Mouse (Mus musculus) frontal cortex, postnatal 25 days (tissue): ENCODE results near the gene Ercc6l2.
A peak's percentile ranks its signal among the peaks of the same experiment; 100 is the strongest.

Experiments used
- DNase-seq, 2 experiments: peaks; one replicate each; pipeline ENCODE4 v3.0.0; 2022; ENCODE audit warnings: low spot score in 2 of 2

Gene Ercc6l2

DNA sequence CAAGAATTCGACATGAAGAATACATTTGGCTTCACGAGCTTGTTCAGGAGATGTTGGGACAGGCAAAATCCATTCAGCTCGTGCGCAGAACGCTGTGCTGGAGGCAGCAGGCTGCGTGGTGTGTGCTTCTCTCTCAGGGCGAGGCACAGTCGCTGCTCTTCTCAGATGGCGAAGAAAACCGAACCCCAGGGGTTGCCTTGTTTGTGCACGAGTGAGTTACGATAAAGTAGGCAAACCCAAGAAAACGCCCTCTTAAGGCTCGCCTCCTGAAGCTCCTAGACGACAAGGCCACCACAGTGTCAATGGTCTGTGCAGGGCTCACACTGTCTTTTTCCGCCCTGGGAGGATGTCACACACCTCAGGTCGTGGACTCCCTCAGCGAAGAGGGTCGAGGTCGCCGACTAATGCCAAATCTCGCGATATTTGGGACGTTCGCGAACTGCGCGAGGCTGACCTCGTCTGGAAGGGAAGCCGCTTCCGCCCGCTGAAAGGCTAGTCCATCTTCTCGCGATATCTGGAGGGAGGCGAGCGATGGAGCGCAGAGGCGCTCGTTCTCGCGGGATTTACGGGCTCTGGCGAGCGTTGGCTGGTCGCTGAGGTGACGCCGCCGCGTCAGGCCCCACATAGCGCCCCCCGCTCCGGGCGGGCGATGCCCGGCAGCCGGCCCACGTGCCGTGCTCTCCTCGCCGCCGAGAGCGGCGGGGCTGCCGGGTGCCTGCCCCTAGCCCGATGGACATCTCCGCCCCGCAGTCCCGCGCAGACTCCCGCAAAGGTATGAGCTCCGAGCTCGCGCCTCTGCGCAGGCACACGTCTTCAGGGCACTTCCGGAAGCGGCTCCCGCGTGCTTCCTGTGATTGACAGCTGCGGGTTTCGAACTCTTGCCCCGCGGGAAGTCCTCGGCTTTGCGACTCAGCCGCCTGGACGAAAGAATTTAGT is at the start of gene Ercc6l2:
TSS of gene Ercc6l2 (plus strand) at position 495 of the 936 bp plus-strand sequence.
- peak; percentile 95 to 98 for DNase-seq

DNA sequence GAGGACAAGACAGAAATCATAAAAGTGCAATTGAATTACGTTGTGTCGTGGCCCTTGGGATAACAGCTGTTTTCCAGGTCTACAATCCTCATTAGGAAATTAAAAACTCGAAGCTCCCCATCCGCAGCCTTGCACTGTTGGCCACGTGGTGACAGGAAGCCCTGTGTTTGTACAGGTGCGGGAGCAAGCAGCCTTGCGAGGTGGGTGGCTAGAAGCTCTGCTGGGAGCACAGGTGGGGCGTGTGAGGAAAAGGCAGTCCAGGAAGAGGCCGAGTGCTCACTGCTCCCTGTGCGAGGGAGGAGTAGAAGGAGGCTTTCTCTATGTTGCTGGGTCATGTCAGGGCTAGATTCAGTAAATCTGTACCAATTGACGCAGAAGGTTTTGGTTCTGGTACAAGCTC is 49.0 kb upstream of the Ercc6l2 start:
- no peak for DNase-seq

DNA sequence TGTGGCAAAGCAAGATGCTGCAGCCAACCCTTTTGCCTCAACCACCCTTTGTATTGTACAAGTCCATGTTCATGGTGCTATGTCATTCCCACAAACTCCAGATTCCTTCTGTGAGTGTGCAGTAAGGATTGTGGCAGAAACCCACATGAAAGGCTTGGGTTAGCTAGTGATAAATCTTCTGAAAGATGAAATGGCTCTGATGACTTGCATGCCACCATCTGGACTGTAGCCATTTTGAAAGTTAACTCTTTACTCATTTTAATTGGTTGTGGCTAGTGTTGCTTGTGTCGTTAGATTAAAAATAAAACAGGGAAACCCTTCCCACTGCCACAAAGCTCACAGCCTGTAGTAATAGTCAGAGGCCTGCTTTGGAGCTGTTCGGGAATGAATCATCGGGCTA is 44.0 kb upstream of the Ercc6l2 start:
- DNase-seq, result no peak

DNA sequence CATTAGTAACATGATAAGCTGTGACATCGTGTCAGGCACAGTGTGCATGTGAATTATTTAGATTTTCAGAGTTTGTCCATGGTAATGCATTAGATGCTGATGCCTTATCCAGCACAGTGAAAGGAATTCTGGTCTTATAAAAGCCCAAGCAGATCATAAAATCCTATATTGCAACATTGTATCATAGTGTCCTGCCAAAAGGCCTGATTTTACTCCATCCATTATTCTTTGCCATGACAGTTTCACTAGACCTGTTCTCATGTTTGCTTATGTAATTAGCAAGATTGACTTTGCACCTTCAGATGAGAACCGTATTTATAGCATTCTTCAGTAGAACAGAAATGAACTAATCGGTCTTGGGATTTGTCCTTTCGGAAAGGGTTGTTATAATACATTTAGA is 36.1 kb upstream of the Ercc6l2 start:
- DNase-seq, result no peak

DNA sequence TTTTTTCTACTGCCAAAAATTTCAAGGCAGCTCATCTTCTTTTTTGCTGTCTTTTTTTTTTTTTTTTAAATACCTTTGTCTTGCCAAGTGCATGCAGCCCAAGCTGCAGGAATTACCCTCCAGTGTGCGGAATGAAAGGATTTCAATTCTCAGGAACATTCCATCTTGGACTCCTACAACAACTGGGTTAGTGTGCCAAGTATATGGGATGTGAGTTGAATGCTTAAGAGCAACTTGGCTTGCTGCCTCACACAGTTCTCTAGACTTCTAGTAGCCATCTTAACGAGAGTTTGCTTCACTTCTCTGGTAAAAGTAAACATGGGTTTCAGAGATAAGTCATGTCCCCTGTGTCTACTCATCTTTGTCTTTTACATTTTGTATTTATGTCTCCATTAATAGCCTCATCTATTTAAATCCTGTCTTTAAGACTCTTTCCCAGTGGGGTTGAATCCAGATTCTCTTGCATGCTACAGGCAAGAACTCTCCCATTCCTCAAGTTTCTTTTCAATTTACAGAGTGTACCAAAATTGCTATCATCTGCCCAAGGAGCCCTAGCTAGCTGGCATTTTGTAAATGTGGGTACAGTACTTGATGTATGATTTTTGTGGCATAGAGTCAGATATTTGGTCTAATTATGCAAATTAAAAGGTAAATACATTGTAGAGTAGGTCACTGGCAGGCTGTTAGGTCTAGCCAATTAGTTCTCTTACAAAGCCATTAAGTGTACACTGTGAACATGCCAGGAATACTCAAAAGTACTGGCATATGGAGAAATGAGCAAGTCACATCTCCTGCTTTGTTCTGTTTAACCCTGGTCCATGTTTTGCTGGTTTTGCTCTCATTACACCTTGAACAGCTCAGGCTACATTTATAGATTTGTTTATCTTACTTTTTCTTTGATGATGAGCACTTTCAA is 35.4 kb upstream of the Ercc6l2 start:
- DNase-seq, result peak; percentile 9 to 14

DNA sequence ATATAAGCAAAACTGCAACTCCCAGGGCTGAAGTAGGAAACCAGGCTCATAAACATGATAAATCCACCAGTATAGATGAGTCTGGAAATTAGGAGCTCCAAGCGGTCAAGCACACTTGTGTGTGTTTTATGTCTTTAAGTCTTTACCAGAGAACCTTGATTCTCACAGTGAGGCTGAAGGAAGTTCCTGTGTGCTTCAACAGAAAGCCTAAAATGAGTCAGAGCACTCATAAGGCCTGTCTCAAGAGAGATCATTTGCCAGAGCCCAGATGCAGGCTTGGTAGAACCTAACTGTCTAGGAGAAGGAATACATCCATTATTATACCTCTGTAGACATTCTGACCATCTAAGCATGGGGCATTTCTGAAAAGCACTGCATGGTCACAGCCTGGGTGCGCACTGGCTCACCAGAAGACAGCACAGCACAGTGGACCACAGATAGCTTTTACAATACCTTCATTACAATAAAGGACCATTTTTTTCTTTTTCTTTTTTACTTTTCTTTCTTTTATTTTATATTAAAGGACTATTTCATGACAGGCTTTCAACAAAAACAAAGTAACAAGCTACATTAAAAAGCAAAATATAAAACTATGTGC is 22.7 kb upstream of the Ercc6l2 start:
- DNase-seq, result no peak

DNA sequence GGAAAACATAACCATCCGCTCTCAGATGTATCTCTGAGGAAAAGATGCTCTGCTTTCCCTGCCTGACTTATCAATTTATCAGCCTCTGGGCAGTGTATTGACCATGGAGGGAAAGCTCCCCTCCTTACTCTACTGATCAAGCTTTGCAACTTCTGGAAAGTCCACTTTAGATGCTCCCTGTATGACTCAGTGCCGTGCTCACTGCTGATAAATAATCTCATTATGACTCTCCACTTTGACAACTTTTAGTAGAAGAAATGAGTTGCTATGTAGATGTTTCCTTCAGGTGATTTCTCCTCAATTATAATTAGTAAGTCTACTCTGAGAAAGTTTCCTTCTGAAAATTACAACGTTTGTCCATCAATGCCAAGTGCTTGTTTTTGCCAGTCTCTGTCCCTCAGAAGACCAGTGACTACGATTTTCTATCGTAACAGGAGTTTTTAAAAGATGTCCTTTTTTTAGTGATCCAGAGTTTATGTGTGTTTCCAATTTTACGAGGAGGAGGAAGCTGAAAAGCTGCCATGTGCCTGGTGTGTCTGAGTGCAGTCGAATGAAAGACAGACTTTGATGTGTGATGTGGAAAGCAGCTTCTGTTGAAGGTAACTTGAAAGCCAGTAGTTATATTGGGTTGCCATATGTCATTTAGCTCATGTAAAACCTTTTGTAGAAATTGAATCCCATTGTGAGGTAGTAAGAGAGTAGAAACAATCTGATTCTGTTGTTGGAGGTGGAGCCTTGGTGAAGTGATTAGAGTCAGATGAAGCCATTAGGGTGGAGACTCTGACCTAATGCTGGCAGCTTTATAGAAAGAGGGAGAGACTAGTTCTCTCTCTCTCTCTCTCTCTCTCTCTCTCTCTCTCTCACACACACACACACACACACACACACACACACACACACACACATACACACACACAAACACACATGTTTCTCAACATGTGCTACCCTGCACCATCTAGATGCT is 21.4 kb upstream of the Ercc6l2 start:
- no peak for DNase-seq

DNA sequence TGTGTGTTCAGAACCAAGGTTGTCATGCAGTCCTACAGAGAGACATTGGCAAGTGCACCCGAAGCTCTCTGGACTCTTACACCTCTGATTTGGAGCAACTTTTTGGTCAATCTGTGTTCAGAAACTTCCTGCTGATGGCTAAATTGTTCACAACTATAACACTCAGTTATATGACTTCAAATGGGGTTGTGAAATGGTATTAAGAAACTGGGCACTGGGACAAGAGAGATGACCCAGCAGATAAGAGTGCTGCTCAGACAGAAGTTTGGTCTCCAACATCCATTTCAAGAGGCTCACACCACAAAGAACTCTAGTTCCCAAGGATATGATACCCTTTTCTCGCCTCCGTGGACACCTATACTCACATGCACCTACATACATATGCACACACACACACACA is 16.4 kb upstream of the Ercc6l2 start:
- DNase-seq, result no peak

DNA sequence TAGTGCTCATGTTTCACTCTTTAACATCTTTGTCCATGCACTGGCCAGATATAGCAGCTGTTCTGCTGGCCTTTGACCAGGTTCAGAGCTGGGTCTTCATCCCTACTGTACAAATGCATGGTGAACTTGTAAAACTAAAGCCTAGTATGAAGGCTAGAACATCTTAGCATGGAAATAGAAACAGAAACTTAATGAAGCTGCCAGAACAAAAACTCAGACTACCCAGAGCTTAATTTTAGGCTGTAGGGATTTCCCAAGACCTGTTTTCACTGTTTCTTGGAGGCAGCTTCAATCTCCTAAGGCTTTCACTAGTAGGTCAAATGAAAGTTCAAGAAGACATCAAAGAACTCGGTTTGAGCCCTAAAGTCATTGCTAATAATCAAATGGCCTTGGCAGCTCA is 15.1 kb upstream of the Ercc6l2 start:
- no peak for DNase-seq

DNA sequence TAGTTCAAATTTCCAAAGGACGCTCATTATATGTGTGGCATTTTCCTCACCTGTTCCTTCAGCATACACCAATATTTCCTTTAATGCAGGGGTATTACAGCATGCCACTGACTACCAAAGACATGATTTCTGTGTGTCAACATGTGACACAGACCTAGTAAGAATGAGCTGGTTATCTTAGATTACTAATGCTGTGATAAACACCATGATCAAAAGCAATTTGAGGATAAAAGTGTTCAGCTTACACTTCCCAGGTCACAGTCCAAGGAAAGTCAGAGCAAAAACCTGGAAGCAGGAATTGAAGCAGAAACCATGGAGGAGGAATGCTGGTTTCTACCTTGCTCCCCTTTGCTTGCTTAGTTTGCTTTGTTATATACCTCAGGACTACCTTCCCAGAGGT is 13.8 kb upstream of the Ercc6l2 start:
- no peak for DNase-seq

DNA sequence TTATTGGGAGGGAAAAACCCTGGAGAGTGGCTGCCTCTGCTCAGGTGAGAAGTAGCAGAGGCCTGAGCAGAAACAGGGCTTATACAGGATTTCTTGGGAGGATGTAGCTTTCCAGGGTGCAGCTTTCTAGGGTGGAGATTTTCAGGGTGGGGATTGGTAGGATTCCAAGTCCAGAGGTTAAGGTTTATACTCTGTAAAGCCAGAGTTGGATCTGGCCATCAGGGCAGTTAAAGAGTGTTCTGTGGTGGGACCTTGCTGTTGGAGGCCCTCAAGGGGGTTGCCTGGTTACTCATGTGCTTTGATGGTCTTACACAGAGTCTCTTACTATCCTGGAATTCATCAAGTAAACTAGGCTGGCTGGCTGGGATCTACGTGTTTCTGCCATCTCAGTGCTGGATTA is 7.8 kb upstream of the Ercc6l2 start:
- no peak for DNase-seq

DNA sequence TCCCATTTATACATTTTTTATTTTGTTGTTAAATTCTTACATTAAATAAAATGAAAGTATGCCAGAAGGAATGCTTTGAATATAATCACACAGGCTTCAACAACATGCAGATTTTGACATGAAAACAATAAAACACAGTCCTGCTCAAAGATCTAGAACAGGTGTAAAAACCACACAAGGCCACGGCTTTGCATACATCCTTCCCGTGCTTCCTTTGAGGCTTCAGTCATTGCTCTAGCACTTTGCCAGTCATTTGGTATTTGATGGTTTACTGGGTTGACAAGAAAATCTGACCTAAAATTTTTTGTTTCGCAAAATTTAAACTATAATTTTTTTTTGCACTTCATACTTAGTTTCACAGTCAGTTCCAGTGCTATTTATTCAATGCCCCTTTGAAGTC is 7.1 kb upstream of the Ercc6l2 start:
- no peak for DNase-seq

DNA sequence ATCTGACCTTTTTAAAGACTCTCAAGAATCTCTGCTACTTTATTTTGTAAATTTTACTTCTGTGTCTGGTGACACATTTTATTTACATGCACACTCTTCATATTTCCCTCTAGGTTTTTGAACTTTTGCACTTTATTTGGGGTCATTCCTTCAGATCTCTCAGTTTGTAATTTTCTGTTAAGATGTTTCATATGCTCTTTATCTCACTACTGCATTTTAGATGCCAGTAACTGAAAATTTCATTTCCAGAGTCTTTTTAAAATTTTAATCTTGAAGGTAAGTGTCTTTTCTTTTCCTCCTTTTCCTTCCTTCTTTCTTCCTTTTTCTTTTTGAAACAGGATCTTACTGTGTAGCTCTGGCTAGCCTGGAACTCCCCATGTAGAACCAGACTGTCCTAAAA is 3.6 kb upstream of the Ercc6l2 start:
- DNase-seq, result no peak

DNA sequence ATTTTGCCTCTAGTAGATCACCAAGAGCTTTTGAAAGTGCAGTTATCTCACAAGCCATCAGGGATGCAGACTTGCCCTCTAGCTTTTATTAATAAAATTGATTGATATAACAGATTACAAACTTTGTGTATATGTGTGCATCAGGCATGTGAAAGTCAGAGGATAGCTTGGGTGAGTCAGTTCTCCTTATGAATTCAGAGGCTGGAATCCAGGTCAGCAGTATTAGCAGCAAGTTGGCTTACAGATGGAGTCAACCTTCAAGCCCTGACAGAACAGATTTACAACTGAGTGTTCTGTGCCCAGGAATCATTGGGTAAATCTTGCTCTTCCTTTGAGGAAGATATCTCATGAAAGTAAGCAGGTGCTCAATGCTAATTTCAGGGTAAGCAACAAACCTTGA is 891 bp downstream of the Ercc6l2 start:
- DNase-seq, result no peak

DNA sequence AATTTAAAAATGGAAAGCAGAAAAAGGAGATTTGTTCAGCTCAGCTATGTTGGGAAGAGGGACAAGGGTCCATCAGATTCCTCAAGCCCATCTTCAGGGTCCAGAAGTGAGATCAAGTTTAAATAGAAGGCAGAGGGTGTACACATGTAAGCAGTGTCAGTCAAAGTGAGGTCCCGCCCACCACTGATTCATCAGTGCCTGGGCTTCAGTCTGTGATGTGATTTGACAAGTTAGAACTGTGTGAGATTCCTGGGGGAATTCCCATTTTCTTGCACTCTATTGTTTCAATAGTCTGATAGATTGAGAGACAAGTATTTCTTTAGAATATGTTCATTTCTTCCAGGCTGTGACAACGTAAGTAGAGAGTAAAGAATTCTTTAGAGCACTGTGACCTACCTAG is 30.7 kb downstream of the Ercc6l2 start:
- DNase-seq, result no peak

DNA sequence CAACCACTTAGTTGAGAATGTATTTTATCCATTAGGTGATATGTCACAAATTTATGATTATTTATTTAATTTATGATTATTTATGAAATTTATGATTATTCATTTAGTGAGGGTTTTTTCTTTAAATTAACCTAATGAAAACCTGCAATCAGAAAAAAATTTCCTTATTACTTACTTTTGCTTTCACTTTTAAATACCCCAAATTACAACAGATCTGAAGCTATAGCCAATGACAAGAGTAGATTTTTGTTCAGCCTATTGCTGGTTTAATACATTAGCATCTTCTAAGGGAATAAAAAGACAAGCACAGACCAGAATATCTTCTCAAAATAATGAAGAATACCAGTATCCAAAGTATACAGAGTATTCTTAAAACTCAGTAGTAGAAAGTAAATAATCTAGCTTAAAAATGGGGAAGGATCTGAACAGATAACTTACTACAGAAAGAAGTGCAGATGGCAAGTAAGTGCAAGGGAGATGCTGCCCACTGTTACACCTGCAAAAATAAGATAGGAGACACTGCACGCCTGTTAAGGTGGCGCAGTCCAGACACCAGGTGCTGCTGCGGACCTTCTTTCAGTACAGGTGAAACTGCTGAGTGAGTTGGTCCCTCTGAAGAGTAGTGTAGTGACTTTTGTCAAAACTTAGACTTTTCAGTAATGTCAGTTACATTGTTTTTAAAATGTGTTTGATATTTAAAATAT is 35.4 kb downstream of the Ercc6l2 start:
- DNase-seq, result no peak

DNA sequence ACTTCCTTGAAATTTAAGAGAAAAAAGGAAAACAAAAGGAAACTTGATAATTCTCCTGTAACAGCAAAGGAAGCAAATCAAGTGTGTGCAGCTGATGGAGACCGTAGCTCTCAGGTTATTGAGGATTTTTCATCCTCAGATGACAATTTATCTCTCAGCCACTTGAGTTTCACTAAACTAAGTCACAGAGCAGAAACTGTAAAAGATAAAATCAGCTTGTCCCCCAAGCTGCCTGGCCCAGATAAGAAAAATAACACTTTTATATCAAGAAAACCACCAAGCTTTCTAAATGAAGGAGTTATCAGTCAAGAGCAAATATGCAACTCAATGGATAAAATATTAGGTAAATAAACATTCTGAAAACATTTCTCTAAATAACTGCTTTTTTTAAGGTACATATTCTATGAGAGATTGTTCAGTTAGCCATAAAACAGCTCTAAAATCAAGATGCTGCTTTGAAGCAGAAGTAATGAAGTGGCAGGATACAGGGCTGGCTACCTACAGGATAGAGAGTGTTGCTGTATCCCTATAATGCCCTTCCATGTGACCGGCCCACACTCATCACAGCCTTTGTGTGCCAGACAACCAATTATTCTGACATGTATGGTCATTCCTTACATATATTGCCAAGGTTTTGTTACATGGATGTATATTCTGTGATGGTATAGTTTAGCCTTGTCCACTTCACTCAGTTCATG is 57.7 kb downstream of the Ercc6l2 start:
- no peak for DNase-seq

DNA sequence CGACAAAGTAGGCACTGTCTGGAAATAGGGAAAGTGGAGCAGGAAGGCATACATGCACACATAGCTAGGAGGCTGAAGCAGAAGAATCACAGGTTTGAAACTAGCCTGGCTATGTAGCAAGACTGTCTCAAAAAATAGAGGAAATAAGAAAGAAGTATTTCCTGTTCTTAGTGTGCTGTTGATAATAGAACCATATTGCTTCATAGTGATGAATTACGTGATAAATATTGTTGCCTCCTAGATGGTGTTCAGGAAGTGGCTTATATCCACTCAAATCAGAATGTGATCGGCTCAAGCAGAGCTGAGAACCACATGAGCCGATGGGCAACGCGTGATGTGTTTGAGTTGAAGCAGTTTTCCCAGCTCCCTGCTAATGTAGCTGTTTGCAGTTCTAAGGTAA is 62.1 kb downstream of the Ercc6l2 start:
- no peak for DNase-seq

DNA sequence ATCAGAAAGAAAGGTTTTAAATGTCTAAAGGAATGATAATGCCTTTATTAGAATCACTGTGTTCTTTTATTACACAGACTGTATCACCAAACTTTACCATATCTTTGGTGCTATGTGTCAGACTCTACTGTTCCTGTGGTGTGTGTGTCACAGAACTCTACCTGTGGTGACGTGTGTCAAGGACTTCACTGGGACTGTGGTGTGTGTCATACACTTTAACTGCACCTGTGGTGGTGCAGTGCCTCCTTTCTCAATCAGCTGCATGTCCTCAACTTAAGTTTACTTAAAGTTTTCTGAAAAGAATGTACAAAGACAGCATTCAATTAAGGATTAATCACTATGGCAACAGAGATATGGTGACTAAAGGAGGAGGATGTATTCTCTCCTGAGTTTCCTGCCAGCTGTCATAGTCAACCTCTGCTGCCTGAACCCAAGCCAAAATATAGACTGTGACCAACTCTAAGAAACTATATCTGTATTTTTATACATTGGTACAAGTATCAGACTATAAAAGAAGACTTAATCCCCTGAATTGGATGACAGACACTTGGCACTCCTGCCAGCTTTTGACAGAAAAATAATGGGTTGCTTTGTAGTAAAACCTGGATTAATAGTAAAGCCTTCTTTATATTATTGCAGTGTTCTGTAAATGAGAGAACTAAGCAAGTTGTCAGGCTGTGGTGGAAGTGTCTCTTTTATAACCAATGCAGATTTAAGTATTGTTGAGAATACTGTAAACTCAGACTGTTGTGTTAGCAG is 64.2 kb downstream of the Ercc6l2 start:
- no peak for DNase-seq
